Mouse (Mus musculus): ENCODE results near the gene Slit3.

DNA sequence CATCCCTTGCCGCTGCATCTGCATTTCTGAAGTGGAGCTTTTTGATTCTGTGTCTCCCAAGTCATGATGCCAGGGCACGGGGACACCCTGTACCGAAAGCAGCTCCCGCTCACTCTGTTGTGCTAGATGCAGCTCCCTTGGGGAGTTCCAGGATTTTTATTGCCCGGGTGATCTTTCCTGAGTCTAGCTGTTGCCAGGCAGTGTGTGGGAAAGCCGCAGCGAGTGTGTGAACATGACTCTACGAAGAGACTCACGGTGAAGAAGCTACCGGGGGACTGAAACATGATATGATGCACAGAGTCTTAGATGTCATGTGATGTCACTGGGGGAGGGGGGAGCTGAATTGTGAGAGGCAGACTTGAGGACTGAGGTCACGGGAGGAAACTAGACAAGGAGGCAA is 518.4 kb downstream of the Slit3 start:
- TF ChIP-seq CTCF (IDR thresholded peaks at IDR 0.05) (no peak), EP300 (IDR thresholded peaks at IDR 0.05) (no peak)

All from lung, postnatal 0 days (tissue).